Mouse (Mus musculus) embryonic facial prominence, embryonic 10.5 days (tissue): Measurements from ENCODE around the gene Coro6. TPM values are rescaled to one million over a fixed set of nuclear protein-coding genes. Genes with fewer than 3 reads are reported as not detected.

ENCODE experiments used
- DNase-seq: peaks from one replicate; pipeline ENCODE4 v3.0.0-alpha.2; 2017; ENCODE audit warnings: low spot score
- H3K27ac ChIP-seq: fragments of 300-500 bp; sonication (generic); replicated peaks from 2 replicates; pipeline ENCODE4 v1.5.1; 2016; ENCODE audit warnings: mild to moderate bottlenecking
- H3K27me3 ChIP-seq: fragments of 300-500 bp; sonication (generic); replicated peaks from 2 replicates; pipeline ENCODE4 v1.6.1; 2016; ENCODE audit warnings: low read depth, mild to moderate bottlenecking; ENCODE audit not compliant: poor library complexity, severe bottlenecking
- H3K36me3 ChIP-seq: fragments of 300-500 bp; sonication (generic); replicated peaks from 2 replicates; pipeline ENCODE4 v1.6.1; 2016; ENCODE audit warnings: mild to moderate bottlenecking, moderate library complexity
- H3K4me1 ChIP-seq: fragments of 300-500 bp; sonication (generic); 2 replicates; pipeline ENCODE4 v1.6.1; 2016
- H3K4me3 ChIP-seq: fragments of 300-500 bp; sonication (generic); 2 replicates; pipeline ENCODE4 v1.5.1; 2016; ENCODE audit warnings: mild to moderate bottlenecking, moderate library complexity
- H3K9me3 ChIP-seq: fragments of 300-500 bp; sonication (generic); 2 replicates; pipeline ENCODE4 v1.6.1; 2016; ENCODE audit warnings: mild to moderate bottlenecking
- WGBS: fragments of 180-500 bp; shearing (Covaris S2); methylation state at CpG from one replicate; pipeline ENCODE4 v1.1.7; 2016; 5-methylcytosine and 5-hydroxymethylcytosine counted together
- polyA plus RNA-seq: library from polyadenylated mRNA; unstranded; fragments of >200 nt; fragmentation: Nextera tagmentation; extraction: Ambion mirVana; gene quantifications from 2 replicates; pipeline ENCODE4 v1.2.1, GENCODE M21; 2016

Coro6 gene
- polyA plus RNA-seq, 1 experiment from 2014 or later: not detected

DNA sequence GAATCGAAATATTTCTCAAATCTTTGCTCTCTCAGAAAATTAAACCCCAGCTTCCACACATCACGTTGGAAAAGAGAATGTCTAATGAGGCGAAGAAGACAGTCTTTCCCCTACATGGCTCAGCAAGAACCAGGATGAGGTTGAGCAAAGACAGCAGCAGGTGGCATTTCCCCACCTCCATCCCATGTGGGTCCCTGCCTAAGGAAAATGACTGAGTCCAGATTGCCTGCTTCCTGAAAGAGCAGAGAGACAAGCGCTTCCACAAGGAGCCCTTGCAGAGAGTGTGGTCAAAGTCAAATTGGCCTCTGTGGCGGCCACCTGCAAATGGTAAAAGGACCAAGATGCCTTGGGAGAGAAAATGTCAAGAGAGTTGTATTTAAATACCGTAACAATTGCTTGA, 28.2 kb downstream of the Coro6 start:
- peak overlapping the region; percentile 94 for H3K27ac ChIP-seq
- WGBS: 69% methylated on average over 6 of the region's 6 CpGs

DNA sequence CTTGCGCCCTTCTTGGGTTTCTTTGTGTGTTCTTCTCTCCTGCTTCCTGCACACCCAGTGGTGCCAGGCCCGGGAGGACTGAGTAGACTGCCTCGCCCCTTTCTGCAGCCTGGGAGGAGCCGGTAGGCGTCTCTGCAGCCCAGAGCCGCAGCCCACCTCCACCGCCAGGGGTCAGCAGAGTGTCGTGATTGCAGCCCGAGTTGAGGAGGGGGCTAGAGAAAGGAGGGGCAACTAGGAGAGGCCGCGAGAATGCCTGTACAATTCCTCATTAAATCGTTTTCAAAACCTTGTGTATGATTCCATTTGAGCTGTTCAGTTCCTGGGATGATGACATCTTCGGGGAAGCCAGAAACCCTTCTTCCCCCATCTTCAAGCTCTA, 28.9 kb downstream of the Coro6 start:
- DNase-seq: peak; percentile 98
- peaks cover 17% of the 10 kb centered on the region; the same call in 1 of the 2 replicates for H3K36me3 ChIP-seq
- H3K9me3 ChIP-seq: no peaks in the 10 kb centered on the region
- H3K27ac ChIP-seq: peak overlapping the region; percentile 90
- under 1% methylated on average over 13 of the region's 13 CpGs for WGBS
- H3K4me3 ChIP-seq: peak overlapping the region; percentile 85
- H3K27me3 ChIP-seq: no peaks in the 10 kb centered on the region
- peaks cover 92% of the 10 kb centered on the region for H3K4me1 ChIP-seq

More for the DNA sequence above, 28.2 kb downstream of the Coro6 start:
- H3K27me3 ChIP-seq: no peaks in the 10 kb centered on the region
- peak overlapping the region; percentile 85 for H3K4me3 ChIP-seq
- H3K9me3 ChIP-seq: no peaks in the 10 kb centered on the region
- peaks cover 13% of the 10 kb centered on the region; the same call in 1 of the 2 replicates for H3K36me3 ChIP-seq
- H3K4me1 ChIP-seq: peaks cover 92% of the 10 kb centered on the region
- DNase-seq: no peak

DNA sequence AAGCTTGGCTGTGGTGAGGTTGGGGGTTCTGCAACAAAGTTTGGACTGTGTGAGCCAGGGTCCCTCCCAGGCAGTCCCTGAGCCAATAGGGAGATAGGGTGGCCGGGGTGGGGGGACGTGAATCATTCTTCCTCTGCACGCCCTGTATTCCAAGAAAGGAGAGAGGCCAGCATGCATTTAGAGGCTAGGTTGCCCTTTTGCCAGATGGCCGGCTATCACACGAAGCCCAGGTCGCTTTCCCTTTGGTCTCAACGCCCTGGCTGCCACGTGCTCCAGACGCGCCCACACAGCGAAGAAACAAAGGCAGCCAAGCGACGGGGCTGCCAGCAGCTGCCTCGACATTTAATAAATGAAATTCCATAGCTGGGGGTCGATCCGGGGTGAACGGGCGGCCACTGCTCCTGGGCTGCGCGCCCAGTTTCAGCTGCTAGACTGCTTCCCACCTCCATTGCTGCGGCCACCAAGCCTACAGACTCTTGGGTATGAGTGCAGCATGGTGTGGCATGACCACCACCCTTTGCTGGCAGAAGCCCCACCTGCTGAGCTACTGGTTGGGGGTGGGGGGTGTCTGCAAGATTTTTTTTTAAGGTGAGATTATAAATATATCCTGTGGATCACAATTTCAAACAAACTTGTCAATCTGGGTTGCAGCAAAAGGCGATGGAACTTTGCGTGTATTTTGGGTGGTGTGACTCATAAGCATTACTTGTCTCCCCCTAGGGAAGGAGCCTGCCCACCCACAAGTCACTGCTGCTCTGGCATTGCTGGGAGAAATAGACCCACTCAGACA, 29.5 kb downstream of the Coro6 start:
- peaks cover 91% of the 10 kb centered on the region for H3K4me1 ChIP-seq
- H3K9me3 ChIP-seq: no peaks in the 10 kb centered on the region
- H3K27me3 ChIP-seq: no peaks in the 10 kb centered on the region
- WGBS: under 1% methylated on average over 23 of the region's 23 CpGs
- DNase-seq: peak; percentile 88
- peak overlapping the region; percentile 90 for H3K27ac ChIP-seq
- peaks cover 17% of the 10 kb centered on the region; the same call in 1 of the 2 replicates for H3K36me3 ChIP-seq
- peak overlapping the region; percentile 85 for H3K4me3 ChIP-seq

DNA sequence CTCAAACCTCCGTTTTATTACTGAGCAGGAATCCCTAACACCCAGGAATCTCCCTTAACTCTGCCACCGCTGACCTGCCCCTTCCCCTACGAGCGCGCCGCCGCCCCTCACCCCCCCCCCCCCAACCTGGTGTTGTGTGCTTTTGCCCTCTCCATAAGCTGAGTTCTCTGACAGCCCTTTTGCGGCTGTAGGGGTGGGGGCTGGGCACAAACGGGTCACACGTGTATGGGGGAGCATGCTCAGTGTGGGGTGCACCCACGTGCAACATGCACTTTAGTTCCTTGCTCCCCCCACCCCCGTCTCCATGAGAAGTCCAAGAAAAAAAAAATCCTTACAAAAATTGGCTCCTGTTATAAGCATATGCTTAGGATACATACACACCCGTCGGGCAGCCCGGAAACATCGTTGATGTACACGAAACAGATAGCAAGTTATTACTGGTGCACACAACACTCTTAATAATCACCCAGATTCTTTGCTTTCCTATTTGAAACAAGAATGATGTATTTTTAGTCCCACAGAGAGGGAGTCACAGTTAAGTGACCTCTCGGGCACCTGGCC, 30.2 kb downstream of the Coro6 start:
- Histone ChIP-seq H3K27ac (peak overlapping the region; percentile 90), H3K4me3 (peak overlapping the region; percentile 85), H3K4me1 (peaks cover 91% of the 10 kb centered on the region), H3K9me3 (no peaks in the 10 kb centered on the region), H3K36me3 (peaks cover 13% of the 10 kb centered on the region; the same call in 1 of the 2 replicates), H3K27me3 (no peaks in the 10 kb centered on the region)
- WGBS: under 1% methylated on average over 18 of the region's 18 CpGs
- peak; percentile 57 for DNase-seq

DNA sequence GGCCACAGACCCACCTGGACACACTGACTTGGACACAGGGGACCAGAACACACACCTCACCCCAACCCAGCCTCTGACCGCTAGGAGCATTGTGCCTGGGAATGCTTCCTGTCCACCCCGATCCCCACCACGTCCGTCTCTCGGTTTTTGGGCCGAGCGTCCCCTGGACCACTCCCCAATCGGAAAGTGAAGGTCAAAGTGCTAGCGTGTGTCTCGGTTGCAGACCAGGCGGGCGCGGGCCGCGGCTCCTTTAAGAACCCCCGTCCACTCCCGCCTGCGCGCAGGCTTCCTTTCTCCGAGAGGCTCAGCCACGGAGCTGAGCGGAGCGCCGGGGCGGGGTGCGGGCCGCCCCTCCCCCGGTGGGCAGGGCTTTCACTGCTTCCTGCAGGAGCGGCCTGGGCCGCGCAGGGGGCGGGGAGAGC, 30.7 kb downstream of the Coro6 start:
- Histone ChIP-seq H3K27me3 (no peaks in the 10 kb centered on the region), H3K27ac (peak overlapping the region; percentile 90), H3K36me3 (peaks cover 14% of the 10 kb centered on the region; the same call in 1 of the 2 replicates), H3K4me3 (peak overlapping the region; percentile 85), H3K9me3 (no peaks in the 10 kb centered on the region), H3K4me1 (peaks cover 91% of the 10 kb centered on the region)
- under 1% methylated on average over 32 of the region's 32 CpGs for WGBS
- peak; percentile 95 for DNase-seq

DNA sequence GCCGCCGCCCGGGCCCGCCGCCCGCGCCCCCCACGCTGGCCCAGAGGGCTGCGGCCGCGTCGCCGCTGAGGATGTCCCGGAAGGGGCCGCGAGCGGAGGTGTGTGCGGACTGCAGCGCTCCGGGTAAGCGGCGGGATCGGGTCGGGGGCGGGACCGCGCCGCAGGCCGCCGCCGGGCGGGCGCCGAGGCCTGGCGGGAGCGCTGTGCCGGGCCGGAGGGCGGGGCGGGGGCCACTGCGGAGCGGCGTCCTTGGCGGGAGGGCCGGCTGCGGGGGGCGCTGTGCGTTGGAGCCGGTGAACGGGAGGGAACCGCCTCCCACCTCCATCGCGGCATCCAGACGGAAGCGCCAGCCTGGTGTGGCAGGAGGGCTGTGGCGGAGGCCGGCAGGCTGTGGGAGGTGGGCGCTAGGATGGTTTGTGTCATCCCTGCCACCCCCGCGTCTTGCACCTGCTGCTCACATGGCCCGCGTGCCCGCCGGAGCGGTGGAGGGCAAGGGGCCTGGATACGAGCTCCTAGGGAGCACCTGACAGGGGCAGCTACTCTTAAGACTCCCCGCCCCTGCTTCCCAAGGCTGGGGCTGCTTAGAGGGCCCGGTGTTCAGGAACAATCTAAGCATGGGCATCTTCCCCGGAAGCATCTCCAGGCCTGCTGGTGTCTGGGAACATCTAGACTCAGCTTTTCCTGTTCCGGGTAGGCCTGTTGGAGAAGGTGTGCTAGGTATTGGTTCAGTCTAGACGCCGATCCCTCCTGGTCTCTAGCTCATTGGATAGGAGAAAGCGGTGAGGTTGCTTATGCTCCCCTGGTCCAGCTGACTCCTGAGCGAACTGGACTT, 31.5 kb downstream of the Coro6 start, which contains the start of gene Git1:
Git1 (plus strand) TSS at position 51 of the 832 bp plus-strand sequence.
- WGBS: 2% methylated on average over 74 of the region's 74 CpGs
- Histone ChIP-seq H3K36me3 (peaks cover 19% of the 10 kb centered on the region), H3K4me1 (peaks cover 91% of the 10 kb centered on the region), H3K4me3 (peak within 1 kb of the TSS; percentile 85), H3K27me3 (no peaks in the 10 kb centered on the region), H3K27ac (peak within 1 kb of the TSS; percentile 90), H3K9me3 (no peaks in the 10 kb centered on the region)
- DNase-seq: peak; percentile 57

DNA sequence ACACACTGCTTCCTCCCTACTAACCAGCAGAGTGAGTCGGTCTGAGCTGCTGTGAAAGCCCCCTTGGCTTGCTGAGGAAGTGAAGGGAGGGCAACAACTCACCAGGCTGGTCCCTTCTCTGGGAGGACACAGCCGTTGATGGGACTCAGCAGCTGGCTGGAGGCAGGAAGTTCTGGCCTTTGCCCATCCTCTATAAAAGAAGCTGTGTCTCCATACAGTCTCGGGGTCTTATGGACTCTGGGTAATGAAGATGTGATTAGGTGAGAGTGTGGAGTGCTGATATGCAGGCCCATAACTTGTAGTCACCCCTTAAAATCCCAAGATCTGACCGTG, 32.1 kb downstream of the Coro6 start:
- H3K36me3 ChIP-seq: peaks cover 25% of the 10 kb centered on the region
- no peak for DNase-seq
- peak overlapping the region; percentile 90 for H3K27ac ChIP-seq
- peaks cover 91% of the 10 kb centered on the region for H3K4me1 ChIP-seq
- no peaks in the 10 kb centered on the region for H3K9me3 ChIP-seq
- 41% methylated on average over 4 of the region's 4 CpGs for WGBS
- no peaks in the 10 kb centered on the region for H3K27me3 ChIP-seq
- peak overlapping the region; percentile 85 for H3K4me3 ChIP-seq

DNA sequence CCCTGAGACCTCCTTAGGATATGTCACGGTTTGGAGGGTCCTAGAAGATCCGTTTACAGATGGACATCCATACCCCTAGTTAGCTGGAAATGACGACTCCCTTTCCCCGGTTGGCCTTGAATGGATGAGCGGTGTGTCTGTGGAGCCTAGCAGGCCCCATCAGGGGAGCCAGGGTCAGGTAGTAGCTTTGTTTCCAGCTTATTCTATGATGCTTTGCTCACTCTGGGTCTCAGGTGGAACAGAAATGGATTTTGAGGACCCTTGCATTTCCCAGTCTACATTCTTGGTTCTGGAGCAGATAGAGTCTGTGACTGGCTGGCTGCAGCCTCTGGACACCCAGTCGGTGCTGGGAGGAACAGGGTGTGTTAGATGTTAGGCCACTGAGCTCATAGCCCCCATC, 32.6 kb downstream of the Coro6 start:
- 73% methylated on average over 6 of the region's 6 CpGs for WGBS
- Histone ChIP-seq H3K36me3 (peaks cover 30% of the 10 kb centered on the region), H3K4me1 (peaks cover 94% of the 10 kb centered on the region), H3K27ac (peak overlapping the region; percentile 90; the same call in 1 of the 2 replicates), H3K9me3 (no peaks in the 10 kb centered on the region), H3K27me3 (no peaks in the 10 kb centered on the region), H3K4me3 (peak overlapping the region; percentile 85)
- no peak for DNase-seq

DNA sequence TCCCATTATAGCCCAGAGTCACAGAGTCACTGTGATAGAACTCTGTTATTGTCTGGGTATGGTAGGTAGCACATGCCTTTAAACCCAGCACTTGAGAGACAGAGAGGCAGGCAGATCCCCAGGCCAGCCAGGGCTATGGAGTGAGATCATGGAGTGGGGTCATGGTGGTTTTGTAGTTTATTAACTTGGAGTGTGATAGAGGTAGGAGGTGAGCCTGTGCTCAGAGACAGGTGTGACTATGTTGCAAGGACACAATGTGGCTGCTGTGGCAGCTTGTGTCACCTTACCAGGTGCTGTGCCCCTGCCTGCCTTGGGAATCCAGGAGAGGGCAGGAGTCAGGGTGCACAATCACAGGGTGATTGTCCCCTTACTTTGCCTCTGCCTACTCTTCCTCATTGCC, 33.3 kb downstream of the Coro6 start:
- Histone ChIP-seq H3K27ac (no peak overlapping the region; the same call in 1 of the 2 replicates), H3K4me3 (peak overlapping the region; percentile 85), H3K27me3 (no peaks in the 10 kb centered on the region), H3K36me3 (peaks cover 37% of the 10 kb centered on the region), H3K9me3 (no peaks in the 10 kb centered on the region), H3K4me1 (peaks cover 91% of the 10 kb centered on the region)
- no peak for DNase-seq

DNA sequence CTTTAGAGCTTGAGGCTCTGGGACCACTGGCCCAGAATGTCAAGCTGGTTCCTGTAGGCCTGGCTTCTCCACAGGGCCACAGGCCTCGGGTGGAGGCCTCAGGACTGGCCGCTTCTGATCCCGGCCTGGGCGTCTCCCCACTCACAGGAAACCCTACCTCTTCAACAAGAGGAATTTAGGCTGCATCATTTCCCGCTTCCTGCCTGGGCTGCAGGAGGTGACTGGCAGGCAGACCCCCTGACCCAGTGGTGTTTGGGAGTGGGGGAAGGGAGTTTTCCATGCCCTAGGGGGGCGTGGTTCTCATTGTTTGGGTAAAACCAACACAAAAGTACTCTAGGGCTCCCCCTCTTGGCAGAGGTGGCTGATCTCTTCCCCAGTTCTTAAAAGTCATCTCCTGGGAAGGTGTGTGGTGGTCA, 35.1 kb downstream of the Coro6 start:
- Histone ChIP-seq H3K4me3 (peak overlapping the region; percentile 43), H3K27ac (peak overlapping the region; percentile 85), H3K27me3 (no peaks in the 10 kb centered on the region), H3K36me3 (peaks cover 55% of the 10 kb centered on the region), H3K4me1 (peaks cover 80% of the 10 kb centered on the region), H3K9me3 (no peaks in the 10 kb centered on the region)
- WGBS: 5% methylated on average over 6 of the region's 6 CpGs
- peak; percentile 87 for DNase-seq

DNA sequence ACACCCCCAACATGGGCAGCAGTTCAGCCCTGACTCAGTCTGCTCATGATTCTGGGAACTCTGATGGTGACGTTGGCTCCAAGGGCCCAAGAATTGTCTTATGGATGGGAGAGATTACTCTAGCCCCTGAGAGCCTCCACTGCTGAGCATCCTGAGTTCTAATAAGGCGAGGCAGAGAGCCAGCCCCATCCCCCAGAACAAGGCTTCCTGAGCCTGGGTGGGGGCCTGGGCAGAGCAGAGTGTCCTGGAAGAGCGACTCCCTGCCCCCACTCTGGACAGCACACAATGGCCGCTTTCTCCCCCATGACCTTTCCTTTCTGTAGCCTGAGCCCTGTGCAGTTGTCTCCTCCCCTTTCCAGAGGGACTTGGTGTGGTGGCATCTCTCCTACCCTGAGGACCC, 35.6 kb downstream of the Coro6 start:
- Histone ChIP-seq H3K4me1 (peaks cover 75% of the 10 kb centered on the region), H3K27me3 (no peaks in the 10 kb centered on the region), H3K9me3 (no peaks in the 10 kb centered on the region), H3K27ac (peak overlapping the region; percentile 85), H3K36me3 (peaks cover 60% of the 10 kb centered on the region), H3K4me3 (peak overlapping the region; percentile 43)
- DNase-seq: peak; percentile 43
- WGBS: 23% methylated on average over 4 of the region's 4 CpGs
